Comparison of ENCODE assay signal across 9 mouse cellular contexts in the genomic region with DNA sequence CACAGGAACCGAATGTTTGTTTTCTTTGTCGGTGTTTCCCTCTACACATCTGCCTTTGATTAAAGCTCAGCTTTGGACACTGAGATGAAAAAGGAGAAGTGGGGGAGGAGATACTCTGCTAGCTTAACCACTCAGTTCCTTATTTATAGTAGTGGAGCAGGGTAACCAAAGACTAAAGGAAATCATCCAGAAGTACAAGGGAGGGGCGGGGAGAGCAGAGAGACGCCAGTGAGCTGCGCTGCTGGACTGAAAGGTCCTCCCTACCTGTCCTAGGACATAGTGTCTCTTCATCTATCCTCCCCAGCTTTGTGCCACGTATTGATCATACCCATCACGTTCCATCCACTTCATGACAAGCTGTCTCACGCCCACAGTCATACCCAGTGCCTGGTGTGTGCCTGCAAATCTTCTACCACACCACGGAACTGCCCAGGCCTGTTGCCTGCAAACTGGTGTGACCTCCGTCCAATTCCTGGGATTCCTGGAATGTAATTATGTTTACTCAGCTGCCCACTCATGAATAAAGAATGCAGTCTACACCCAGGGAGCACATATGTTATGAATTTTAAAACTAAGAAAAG.
A peak's percentile ranks its signal among the peaks of the same experiment; 100 is the strongest.
DNase-seq lines count a peak whose midpoint lies in the region; ATAC-seq and TF ChIP-seq lines count a peak whose summit lies in the region.
"Had no signal": no experiment of that assay in that cellular context is flagged by ENCODE, and none has a peak within 500 bp of the region (broad histone marks: within the 10 kb centered on the region; RNA-seq: fewer than 3 reads in every experiment).

No protein-coding gene starts in this region.

- no peaks in the 10 kb centered on the region for H3K27me3 ChIP-seq in intestine, embryonic 14.5 days (replicated peaks; ENCODE audit: control insufficient read depth, insufficient read depth, low read length)
- no peaks in the 10 kb centered on the region for H3K27me3 ChIP-seq in intestine, postnatal 0 days (replicated peaks; ENCODE audit: control insufficient read depth, insufficient read depth, low read length)
- H3K27me3 ChIP-seq in intestine, embryonic 16.5 days (replicated peaks; ENCODE audit: control insufficient read depth, insufficient read depth, low read length), result no peaks in the 10 kb centered on the region
- H3K27me3 ChIP-seq in lung, embryonic 16.5 days (ENCODE audit: control insufficient read depth, insufficient read depth, low read depth, low read length), result no peaks in the 10 kb centered on the region
- H3K27me3 ChIP-seq in stomach, embryonic 16.5 days (ENCODE audit: control insufficient read depth, insufficient read depth, low read length), result no peaks in the 10 kb centered on the region
- no peaks in the 10 kb centered on the region for H3K27me3 ChIP-seq in midbrain, embryonic 13.5 days
- H3K27me3 ChIP-seq: neural tube, embryonic 12.5 days had no signal

- H3K9ac ChIP-seq in intestine, embryonic 14.5 days (ENCODE audit: low read length), result no peak overlapping the region
- H3K9ac ChIP-seq in intestine, postnatal 0 days (ENCODE audit: low read depth, low read length), result no peak overlapping the region
- H3K9ac ChIP-seq in intestine, embryonic 16.5 days (ENCODE audit: low read depth, low read length), result no peak overlapping the region
- H3K9ac ChIP-seq in lung, embryonic 16.5 days (ENCODE audit: low read length), result no peak overlapping the region
- H3K9ac ChIP-seq in stomach, embryonic 16.5 days (ENCODE audit: low read length), result no peak overlapping the region
- H3K9ac ChIP-seq in midbrain, embryonic 13.5 days (replicated peaks), result no peak overlapping the region
- H3K9ac ChIP-seq: neural tube, embryonic 12.5 days had no signal

- H3K36me3 ChIP-seq in intestine, embryonic 14.5 days (ENCODE audit: control insufficient read depth, insufficient read depth, low read length), result no peaks in the 10 kb centered on the region
- H3K36me3 ChIP-seq in intestine, postnatal 0 days (ENCODE audit: control insufficient read depth, insufficient read depth), result no peaks in the 10 kb centered on the region
- no peaks in the 10 kb centered on the region for H3K36me3 ChIP-seq in intestine, embryonic 16.5 days (ENCODE audit: control insufficient read depth, insufficient read depth, low read length)
- no peaks in the 10 kb centered on the region for H3K36me3 ChIP-seq in lung, embryonic 16.5 days (ENCODE audit: control insufficient read depth, insufficient read depth, low read length)
- H3K36me3 ChIP-seq in stomach, embryonic 16.5 days (ENCODE audit: control insufficient read depth, insufficient read depth, low read length), result no peaks in the 10 kb centered on the region
- H3K36me3 ChIP-seq in midbrain, embryonic 13.5 days, result no peaks in the 10 kb centered on the region
- H3K36me3 ChIP-seq: neural tube, embryonic 12.5 days had no signal

- no peaks in the 10 kb centered on the region for H3K9me3 ChIP-seq in intestine, embryonic 14.5 days (ENCODE audit: control insufficient read depth, low read length)
- no peaks in the 10 kb centered on the region for H3K9me3 ChIP-seq in intestine, postnatal 0 days (ENCODE audit: control insufficient read depth)
- no peaks in the 10 kb centered on the region for H3K9me3 ChIP-seq in intestine, embryonic 16.5 days (ENCODE audit: control insufficient read depth, low read length)
- H3K9me3 ChIP-seq in lung, embryonic 16.5 days (ENCODE audit: control insufficient read depth, low read length), result no peaks in the 10 kb centered on the region
- no peaks in the 10 kb centered on the region for H3K9me3 ChIP-seq in stomach, embryonic 16.5 days (replicated peaks; ENCODE audit: control insufficient read depth, low read length)
- H3K9me3 ChIP-seq in midbrain, embryonic 13.5 days, result no peaks in the 10 kb centered on the region
- H3K9me3 ChIP-seq: neural tube, embryonic 12.5 days had no signal

- no peak for DNase-seq in intestine, embryonic 14.5 days (ENCODE audit: low spot score)
- DNase-seq in brain, adult 2 months (ENCODE audit: low read depth, low spot score), result peak; percentile 29
- no peak for DNase-seq in frontal cortex, postnatal 10 days (ENCODE audit: low spot score in 2 of 2)

- WGBS in intestine, embryonic 14.5 days, result 39% methylated on average over 10 of the region's 10 CpGs
- 41% methylated on average over 10 of the region's 10 CpGs for WGBS in intestine, postnatal 0 days
- WGBS in intestine, embryonic 16.5 days, result 48% methylated on average over 10 of the region's 10 CpGs
- WGBS in lung, embryonic 16.5 days, result 20% methylated on average over 10 of the region's 10 CpGs
- 33% methylated on average over 10 of the region's 10 CpGs for WGBS in stomach, embryonic 16.5 days
- WGBS in midbrain, embryonic 13.5 days, result 75% methylated on average over 10 of the region's 10 CpGs

- H3K4me3 ChIP-seq in intestine, embryonic 14.5 days (ENCODE audit: low read depth, low read length), result no peak overlapping the region
- H3K4me3 ChIP-seq in intestine, postnatal 0 days (ENCODE audit: low read depth, low read length), result no peak overlapping the region
- H3K4me3 ChIP-seq in intestine, embryonic 16.5 days (ENCODE audit: low read length), result no peak overlapping the region
- no peak overlapping the region for H3K4me3 ChIP-seq in lung, embryonic 16.5 days (ENCODE audit: low read length)
- no peak overlapping the region for H3K4me3 ChIP-seq in stomach, embryonic 16.5 days (replicated peaks; ENCODE audit: low read length)
- no peak overlapping the region for H3K4me3 ChIP-seq in midbrain, embryonic 13.5 days (replicated peaks)
- H3K4me3 ChIP-seq: neural tube, embryonic 12.5 days had no signal

- ATAC-seq in intestine, embryonic 14.5 days (replicated peaks; ENCODE audit: low FRiP score, low TSS enrichment, low read depth), result 0 out of 2 replicates have a peak, but pooled peaks have one; percentile 40
- ATAC-seq in intestine, postnatal 0 days, result no peak
- peak; percentile 28; the same call in 1 of the 2 replicates for ATAC-seq in intestine, embryonic 16.5 days
- peak; percentile 79 for ATAC-seq in lung, embryonic 16.5 days (ENCODE audit: low read depth)
- peak; percentile 70 for ATAC-seq in stomach, embryonic 16.5 days (ENCODE audit: insufficient read depth, low FRiP score)
- ATAC-seq in midbrain, embryonic 13.5 days, result no peak

- no peak overlapping the region for H3K4me2 ChIP-seq in intestine, embryonic 14.5 days (ENCODE audit: low read length)
- no peak overlapping the region for H3K4me2 ChIP-seq in intestine, postnatal 0 days (replicated peaks; ENCODE audit: low read depth)
- H3K4me2 ChIP-seq in intestine, embryonic 16.5 days (ENCODE audit: low read depth, low read length), result no peak overlapping the region
- H3K4me2 ChIP-seq in lung, embryonic 16.5 days (ENCODE audit: low read depth, low read length), result no peak overlapping the region
- H3K4me2 ChIP-seq in stomach, embryonic 16.5 days (ENCODE audit: low read depth, low read length), result no peak overlapping the region
- no peak overlapping the region for H3K4me2 ChIP-seq in midbrain, embryonic 13.5 days (replicated peaks)
- H3K4me2 ChIP-seq: neural tube, embryonic 12.5 days had no signal

- no peak for TF ChIP-seq CTCF in intestine, postnatal 0 days (IDR thresholded peaks at IDR 0.05; ENCODE audit: low read depth)

- no peak overlapping the region for H3K27ac ChIP-seq in intestine, embryonic 14.5 days (ENCODE audit: low read depth)
- no peak overlapping the region for H3K27ac ChIP-seq in intestine, postnatal 0 days (ENCODE audit: low read depth, low read length)
- no peak overlapping the region for H3K27ac ChIP-seq in intestine, embryonic 16.5 days (ENCODE audit: low read length)
- peak overlapping the region; percentile 49 for H3K27ac ChIP-seq in lung, embryonic 16.5 days (ENCODE audit: low read length)
- H3K27ac ChIP-seq in stomach, embryonic 16.5 days (ENCODE audit: low read length), result peak overlapping the region; percentile 22; the same call in 1 of the 2 replicates
- H3K27ac ChIP-seq in midbrain, embryonic 13.5 days, result no peak overlapping the region
- H3K27ac ChIP-seq: neural tube, embryonic 12.5 days had no signal

- H3K4me1 ChIP-seq in intestine, embryonic 14.5 days (replicated peaks; ENCODE audit: control insufficient read depth, insufficient read depth, low read length), result peaks cover 6% of the 10 kb centered on the region; the same call in 1 of the 2 replicates
- H3K4me1 ChIP-seq in intestine, postnatal 0 days (replicated peaks; ENCODE audit: control insufficient read depth, insufficient read depth, low read length), result no peaks in the 10 kb centered on the region
- H3K4me1 ChIP-seq in intestine, embryonic 16.5 days (ENCODE audit: control insufficient read depth, insufficient read depth, low read length), result no peaks in the 10 kb centered on the region
- H3K4me1 ChIP-seq in lung, embryonic 16.5 days (replicated peaks; ENCODE audit: control insufficient read depth, insufficient read depth, low read length), result peaks cover 8% of the 10 kb centered on the region; the same call in 1 of the 2 replicates
- 0 out of 2 replicates have a peak, but pooled peaks cover 3% of the 10 kb centered on the region for H3K4me1 ChIP-seq in stomach, embryonic 16.5 days (ENCODE audit: control insufficient read depth, insufficient read depth, low read length)
- no peaks in the 10 kb centered on the region for H3K4me1 ChIP-seq in midbrain, embryonic 13.5 days (replicated peaks)
- H3K4me1 ChIP-seq: neural tube, embryonic 12.5 days had no signal

Comparison
In these comparisons a context has a peak if more than half of its experiments do, and no peak if none do; other contexts are left out.
1. ATAC-seq: peak in intestine, embryonic 14.5 days (single experiment), intestine, embryonic 16.5 days (single experiment), lung, embryonic 16.5 days (single experiment) and stomach, embryonic 16.5 days (single experiment); none in intestine, postnatal 0 days (single experiment) and midbrain, embryonic 13.5 days (single experiment).
2. H3K27ac ChIP-seq: peak in lung, embryonic 16.5 days (single experiment) and stomach, embryonic 16.5 days (single experiment); none in intestine, embryonic 14.5 days (single experiment), intestine, postnatal 0 days (single experiment), intestine, embryonic 16.5 days (single experiment) and midbrain, embryonic 13.5 days (single experiment).